24 mouse cellular contexts compared by ENCODE assay signal in the genomic region with DNA sequence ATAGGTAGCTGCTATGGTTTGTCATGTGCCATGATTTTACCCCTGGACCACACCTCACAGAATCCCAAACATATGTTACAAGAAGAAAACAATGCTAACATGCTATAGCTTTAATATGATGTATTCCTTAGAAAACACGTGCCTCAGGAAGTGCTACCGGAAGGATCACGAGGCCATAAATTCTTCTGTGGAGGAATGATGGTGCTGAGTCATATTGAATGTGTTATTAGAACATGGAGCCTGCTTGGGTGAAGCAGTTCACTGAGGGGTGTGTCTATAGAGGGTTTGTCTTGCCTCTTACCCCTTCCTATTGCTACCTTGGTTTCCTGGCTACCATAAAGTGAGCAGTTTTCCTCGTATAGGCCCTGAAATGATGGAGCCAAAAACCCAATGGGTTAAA.
"Had no signal": no experiment of that assay in that cellular context is flagged by ENCODE, and none has a peak within 500 bp of the region (broad histone marks: within the 10 kb centered on the region; RNA-seq: fewer than 3 reads in every experiment).

No protein-coding gene starts in this region.

- H3K4me2 ChIP-seq: heart, embryonic 11.5 days; heart, embryonic 15.5 days; hindbrain, embryonic 13.5 days; hindbrain, embryonic 15.5 days; kidney, embryonic 15.5 days; limb, embryonic 12.5 days; liver, embryonic 11.5 days; liver, embryonic 13.5 days had no signal

- DNase-seq: gastrocnemius, postnatal 25 days; heart, adult 18-20 months; heart, postnatal 14 days; heart, postnatal 36 days; kidney, adult 11 months; kidney, adult 2 months; kidney, adult 9 months; kidney, postnatal 14 days; kidney, postnatal 4 days; liver; liver, embryonic 13.5 days had no signal

- H3K9me3 ChIP-seq: heart, embryonic 13.5 days; heart, embryonic 15.5 days; hindbrain, embryonic 13.5 days; hindbrain, embryonic 15.5 days; kidney, embryonic 15.5 days; limb, embryonic 10.5 days; limb, embryonic 12.5 days; liver, embryonic 13.5 days had no signal

- ATAC-seq: hindbrain, postnatal 0 days had no signal

- H3K27me3 ChIP-seq: heart, embryonic 13.5 days; heart, embryonic 15.5 days; hindbrain, embryonic 13.5 days; hindbrain, embryonic 15.5 days; kidney, embryonic 15.5 days; limb, embryonic 12.5 days; liver, embryonic 13.5 days had no signal

- H3K27ac ChIP-seq: heart, embryonic 15.5 days; hindbrain, embryonic 13.5 days; hindbrain, embryonic 15.5 days; hindbrain, postnatal 0 days; kidney, embryonic 15.5 days; kidney, postnatal 0 days; layer of hippocampus, adult 2 months; left cerebral cortex, adult 2 months; limb, embryonic 10.5 days; limb, embryonic 12.5 days; liver, embryonic 13.5 days had no signal

- H3K9ac ChIP-seq: heart, embryonic 13.5 days; heart, embryonic 15.5 days; hindbrain, embryonic 13.5 days; hindbrain, embryonic 15.5 days; kidney, embryonic 15.5 days; limb, embryonic 12.5 days; liver, embryonic 13.5 days had no signal

- H3K36me3 ChIP-seq: heart, embryonic 13.5 days; heart, embryonic 15.5 days; hindbrain, embryonic 13.5 days; hindbrain, embryonic 15.5 days; kidney, embryonic 15.5 days; limb, embryonic 10.5 days; limb, embryonic 12.5 days; liver, embryonic 13.5 days had no signal

- H3K4me1 ChIP-seq: hindbrain, embryonic 13.5 days; hindbrain, embryonic 15.5 days; limb, embryonic 10.5 days; limb, embryonic 12.5 days; liver, embryonic 13.5 days had no signal

- H3K4me3 ChIP-seq: heart, embryonic 13.5 days; heart, embryonic 15.5 days; hindbrain, embryonic 13.5 days; hindbrain, embryonic 15.5 days; kidney, embryonic 15.5 days; layer of hippocampus, adult 2 months; left cerebral cortex, adult 2 months; limb, embryonic 10.5 days; limb, embryonic 12.5 days; liver, embryonic 13.5 days had no signal
